Mouse (Mus musculus) ES-E14 (cell line): ENCODE measurements at regions not wholly inside any gene's neighbourhood (a gene's known extent, or its start where the extent isn't known, plus 50 kb on each side); places are given as distances from the start of the nearest gene placed in this dataset.

ENCODE experiments used
- CHD2 ChIP-seq: IDR thresholded peaks from 2 replicates; pipeline ENCODE4 v1.6.1; 2014; ENCODE audit warnings: mild to moderate bottlenecking, low read depth, low read length, inconsistent platforms
- HCFC1 ChIP-seq: IDR thresholded peaks from 2 replicates; pipeline ENCODE4 v1.6.1; 2012; ENCODE audit warnings: low read length, inconsistent platforms, borderline replicate concordance; ENCODE audit not compliant: insufficient read depth
- MAFK ChIP-seq: IDR thresholded peaks from 2 replicates; pipeline ENCODE4 v1.6.1; 2014; ENCODE audit warnings: mild to moderate bottlenecking, low read depth, low read length, inconsistent platforms; ENCODE audit not compliant: insufficient read depth

DNA sequence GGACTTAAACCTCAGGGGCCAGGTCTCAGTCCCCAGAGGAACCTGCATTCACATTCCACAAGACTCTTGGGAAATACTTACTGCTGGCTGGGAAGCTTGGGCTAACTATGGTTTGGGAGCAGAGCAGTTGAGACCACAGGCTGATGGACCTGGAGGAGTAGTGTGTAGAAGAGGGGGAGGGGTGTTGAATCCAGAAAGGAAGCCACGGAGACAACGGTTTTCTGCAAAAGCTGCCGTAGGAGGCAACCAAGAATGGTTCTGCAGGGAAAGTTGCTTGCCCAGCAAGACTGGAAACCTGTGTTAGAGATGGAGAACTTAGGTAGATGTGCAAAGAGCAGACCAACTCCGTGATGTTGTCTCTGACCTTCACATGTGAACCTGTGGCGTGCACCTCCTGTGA lies 156.7 kb upstream of the Lrfn2 start:
- TF ChIP-seq HCFC1 = no peak
- TF ChIP-seq CHD2 = no peak
- no peak for TF ChIP-seq MAFK
